Mouse (Mus musculus): ENCODE results near the gene Sptb.

- TF ChIP-seq CTCF (IDR thresholded peaks at IDR 0.05; ENCODE audit: borderline replicate concordance, insufficient read depth, low read depth, low read length) (no peak), POLR2A (IDR thresholded peaks at IDR 0.05; ENCODE audit: borderline replicate concordance, insufficient read depth, low read length) (no peak)
These were observed 133.5 kb downstream of the Sptb start for GRCm38 (mm10) chr12:76576806-76577205.

Measured in cerebellum, adult 2 months (tissue).